Mouse (Mus musculus): Measurements from ENCODE around the gene Eif2b4. TPM values are rescaled to one million over a fixed set of nuclear protein-coding genes. Genes with fewer than 3 reads are reported as not detected.

The Eif2b4 gene
- polyA plus RNA-seq, 1 experiment: 46.8 TPM

- Histone ChIP-seq H3K36me3 (ENCODE audit: control insufficient read depth, insufficient read depth) (peaks cover 78% of the 10 kb centered on the region), H3K79me2 (ENCODE audit: control insufficient read depth, insufficient read depth) (peaks cover 40% of the 10 kb centered on the region), H3K79me3 (ENCODE audit: low read depth) (peaks cover 21% of the 10 kb centered on the region), H3K27me3 (ENCODE audit: control insufficient read depth, insufficient read depth, insufficient read length) (no peaks in the 10 kb centered on the region), H3K4me3 (ENCODE audit: insufficient read depth, poor library complexity, severe bottlenecking) (no peak overlapping the region), H3ac (ENCODE audit: control insufficient read depth, insufficient read length, low read depth) (no peak overlapping the region)
- TF ChIP-seq MYOD1 (IDR thresholded peaks at IDR 0.05; ENCODE audit: control insufficient read depth, insufficient read length, low read depth) (no peak), USF1 (IDR thresholded peaks at IDR 0.05; ENCODE audit: low read depth) (no peak), MYOG (IDR thresholded peaks at IDR 0.05; ENCODE audit: control insufficient read depth, extremely low read depth, insufficient read length) (no peak), FOSL1 (IDR thresholded peaks at IDR 0.05; ENCODE audit: insufficient read depth, low read length, poor library complexity, severe bottlenecking) (no peak), CEBPB (IDR thresholded peaks at IDR 0.05; ENCODE audit: low read depth) (no peak)
These were observed 4.9 kb upstream of the Eif2b4 start for GRCm38 (mm10) chr5:31198170-31198569.

DNA sequence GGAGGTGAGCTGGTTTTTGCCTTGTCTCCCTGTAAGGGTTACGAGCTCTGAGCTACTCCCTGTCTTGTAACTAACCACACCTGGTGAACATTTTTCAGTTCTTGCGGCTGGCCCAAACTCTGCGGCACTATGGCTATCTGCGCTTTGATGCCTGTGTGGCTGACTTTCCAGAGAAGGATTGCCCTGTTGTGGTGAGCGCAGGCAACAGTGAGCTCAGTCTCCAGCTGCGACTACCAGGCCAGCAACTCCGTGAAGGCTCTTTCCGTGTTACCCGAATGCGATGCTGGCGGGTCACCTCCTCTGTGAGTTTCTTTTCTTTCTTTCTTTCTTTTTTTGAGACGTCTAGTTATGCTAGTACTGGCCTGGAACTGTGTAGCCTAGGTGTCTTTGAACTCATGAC, 3.8 kb upstream of the Eif2b4 start:
- Histone ChIP-seq H3K4me3 (ENCODE audit: insufficient read depth, poor library complexity, severe bottlenecking) (no peak overlapping the region), H3K79me3 (ENCODE audit: low read depth) (peaks cover 24% of the 10 kb centered on the region), H3K36me3 (ENCODE audit: control insufficient read depth, insufficient read depth) (peaks cover 69% of the 10 kb centered on the region), H3K79me2 (ENCODE audit: control insufficient read depth, insufficient read depth) (peaks cover 48% of the 10 kb centered on the region), H3ac (ENCODE audit: control insufficient read depth, insufficient read length, low read depth) (no peak overlapping the region), H3K27me3 (ENCODE audit: control insufficient read depth, insufficient read depth, insufficient read length) (no peaks in the 10 kb centered on the region)
- TF ChIP-seq MYOD1 (IDR thresholded peaks at IDR 0.05; ENCODE audit: control insufficient read depth, insufficient read length, low read depth): no peak
- TF ChIP-seq FOSL1 (IDR thresholded peaks at IDR 0.05; ENCODE audit: insufficient read depth, low read length, poor library complexity, severe bottlenecking): no peak
- TF ChIP-seq CTCF (IDR thresholded peaks at IDR 0.05; ENCODE audit: control insufficient read depth, insufficient read depth, insufficient read length): no peak
- no peak for TF ChIP-seq MAX (IDR thresholded peaks at IDR 0.05)
- no peak for TF ChIP-seq MYOG (IDR thresholded peaks at IDR 0.05; ENCODE audit: control insufficient read depth, extremely low read depth, insufficient read length)

GRCm38 (mm10) chr5:31196207-31196606, 3.0 kb upstream of the Eif2b4 start:
- Histone ChIP-seq H3K79me3 (ENCODE audit: low read depth) (peaks cover 25% of the 10 kb centered on the region), H3K36me3 (ENCODE audit: control insufficient read depth, insufficient read depth) (peaks cover 69% of the 10 kb centered on the region), H3ac (ENCODE audit: control insufficient read depth, insufficient read length, low read depth) (no peak overlapping the region), H3K4me3 (ENCODE audit: insufficient read depth, poor library complexity, severe bottlenecking) (no peak overlapping the region), H3K79me2 (ENCODE audit: control insufficient read depth, insufficient read depth) (peaks cover 49% of the 10 kb centered on the region), H3K27me3 (ENCODE audit: control insufficient read depth, insufficient read depth, insufficient read length) (no peaks in the 10 kb centered on the region)
- no peak for TF ChIP-seq MYOG (IDR thresholded peaks at IDR 0.05; ENCODE audit: control insufficient read depth, extremely low read depth, insufficient read length)
- no peak for TF ChIP-seq CEBPB (IDR thresholded peaks at IDR 0.05; ENCODE audit: low read depth)
- TF ChIP-seq MAX (IDR thresholded peaks at IDR 0.05): no peak

GRCm38 (mm10) chr5:31195671-31196070, 2.4 kb upstream of the Eif2b4 start:
- no peak overlapping the region for H3K4me3 ChIP-seq (ENCODE audit: insufficient read depth, poor library complexity, severe bottlenecking)
- no peak for TF ChIP-seq MAX (IDR thresholded peaks at IDR 0.05)
- TF ChIP-seq MYOD1 (IDR thresholded peaks at IDR 0.05; ENCODE audit: control insufficient read depth, insufficient read length, low read depth): no peak
- TF ChIP-seq USF1 (IDR thresholded peaks at IDR 0.05; ENCODE audit: low read depth): no peak
- TF ChIP-seq CTCF (IDR thresholded peaks at IDR 0.05; ENCODE audit: control insufficient read depth, insufficient read depth, insufficient read length): no peak
- no peak for TF ChIP-seq MYOG (IDR thresholded peaks at IDR 0.05; ENCODE audit: control insufficient read depth, extremely low read depth, insufficient read length)
- no peak for TF ChIP-seq CEBPB (IDR thresholded peaks at IDR 0.05; ENCODE audit: low read depth)
- TF ChIP-seq FOSL1 (IDR thresholded peaks at IDR 0.05; ENCODE audit: insufficient read depth, low read length, poor library complexity, severe bottlenecking): no peak
- peaks cover 46% of the 10 kb centered on the region for H3K79me2 ChIP-seq (ENCODE audit: control insufficient read depth, insufficient read depth)
- H3K79me3 ChIP-seq (ENCODE audit: low read depth): peaks cover 21% of the 10 kb centered on the region
- H3K27me3 ChIP-seq (ENCODE audit: control insufficient read depth, insufficient read depth, insufficient read length): no peaks in the 10 kb centered on the region
- peaks cover 72% of the 10 kb centered on the region for H3K36me3 ChIP-seq (ENCODE audit: control insufficient read depth, insufficient read depth)
- H3ac ChIP-seq (ENCODE audit: control insufficient read depth, insufficient read length, low read depth): no peak overlapping the region

GRCm38 (mm10) chr5:31194486-31195485, 1.6 kb upstream of the Eif2b4 start:
- Histone ChIP-seq H3K27me3 (ENCODE audit: control insufficient read depth, insufficient read depth, insufficient read length) (no peaks in the 10 kb centered on the region), H3K79me2 (ENCODE audit: control insufficient read depth, insufficient read depth) (peaks cover 40% of the 10 kb centered on the region), H3K36me3 (ENCODE audit: control insufficient read depth, insufficient read depth) (peaks cover 72% of the 10 kb centered on the region), H3ac (ENCODE audit: control insufficient read depth, insufficient read length, low read depth) (no peak overlapping the region), H3K79me3 (ENCODE audit: low read depth) (peaks cover 20% of the 10 kb centered on the region), H3K4me3 (ENCODE audit: insufficient read depth, poor library complexity, severe bottlenecking) (no peak overlapping the region)
- TF ChIP-seq USF1 (IDR thresholded peaks at IDR 0.05; ENCODE audit: low read depth): no peak
- TF ChIP-seq FOSL1 (IDR thresholded peaks at IDR 0.05; ENCODE audit: insufficient read depth, low read length, poor library complexity, severe bottlenecking): no peak
- no peak for TF ChIP-seq MAX (IDR thresholded peaks at IDR 0.05)
- TF ChIP-seq MYOG (IDR thresholded peaks at IDR 0.05; ENCODE audit: control insufficient read depth, extremely low read depth, insufficient read length): no peak
- no peak for TF ChIP-seq CTCF (IDR thresholded peaks at IDR 0.05; ENCODE audit: control insufficient read depth, insufficient read depth, insufficient read length)
- no peak for TF ChIP-seq MYOD1 (IDR thresholded peaks at IDR 0.05; ENCODE audit: control insufficient read depth, insufficient read length, low read depth)
- TF ChIP-seq CEBPB (IDR thresholded peaks at IDR 0.05; ENCODE audit: low read depth): no peak
